Mouse (Mus musculus): ENCODE data around the gene Hist1h2bg.

- TF ChIP-seq POLR2A (IDR thresholded peaks at IDR 0.05; ENCODE audit: insufficient read depth, low read depth, low read length) (no peak), CTCF (IDR thresholded peaks at IDR 0.05; ENCODE audit: insufficient read depth, low read depth, low read length) (no peak)
These were observed 11.2 kb downstream of the Hist1h2bg start for GRCm38 (mm10) chr13:23582219-23583056.

Data from olfactory bulb, adult 2 months (tissue).